12 mouse cellular contexts compared by ENCODE assay signal in the genomic region with DNA sequence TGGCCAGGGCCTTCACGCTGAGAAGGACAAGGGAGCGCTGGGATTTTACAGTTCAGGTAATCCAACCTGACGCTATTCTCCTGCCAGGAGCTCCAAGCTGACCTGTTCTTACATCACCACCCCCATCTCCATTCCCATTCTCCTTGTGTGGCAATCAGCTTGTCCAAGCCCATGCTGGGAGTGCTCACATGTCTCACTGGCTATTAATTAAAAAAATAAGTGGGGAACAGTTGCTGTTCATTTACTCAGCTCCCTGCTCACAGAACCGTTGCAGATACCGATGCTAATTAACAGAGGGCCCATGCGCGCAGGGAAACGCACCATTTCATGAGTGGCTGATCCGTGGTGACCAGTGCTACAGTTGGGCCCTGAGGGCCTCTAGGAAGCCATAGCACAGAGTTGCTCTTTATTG.
A peak's percentile ranks its signal among the peaks of the same experiment; 100 is the strongest.
DNase-seq lines count a peak whose midpoint lies in the region; ATAC-seq and TF ChIP-seq lines count a peak whose summit lies in the region.
"Had no signal": no experiment of that assay in that cellular context is flagged by ENCODE, and none has a peak within 500 bp of the region (broad histone marks: within the 10 kb centered on the region; RNA-seq: fewer than 3 reads in every experiment).

No protein-coding gene starts in this region.

- WGBS in midbrain, embryonic 13.5 days: 51% methylated on average over 9 of the region's 9 CpGs
- 77% methylated on average over 9 of the region's 9 CpGs for WGBS in midbrain, embryonic 11.5 days
- WGBS in kidney, postnatal 0 days: 35% methylated on average over 9 of the region's 9 CpGs

- no peaks in the 10 kb centered on the region for H3K9me3 ChIP-seq in midbrain, embryonic 13.5 days
- H3K9me3 ChIP-seq in midbrain, embryonic 11.5 days (ENCODE audit: control insufficient read depth, low read length): no peaks in the 10 kb centered on the region
- H3K9me3 ChIP-seq in kidney, postnatal 0 days (replicated peaks; ENCODE audit: low read length): no peaks in the 10 kb centered on the region
- H3K9me3 ChIP-seq: liver, embryonic 12.5 days had no signal

- H3K4me1 ChIP-seq in midbrain, embryonic 13.5 days (replicated peaks): peaks cover 21% of the 10 kb centered on the region
- peaks cover 3% of the 10 kb centered on the region; the same call in 1 of the 2 replicates for H3K4me1 ChIP-seq in midbrain, embryonic 11.5 days (ENCODE audit: control insufficient read depth, insufficient read depth, low read length)
- H3K4me1 ChIP-seq in kidney, postnatal 0 days (replicated peaks; ENCODE audit: insufficient read depth, low read length): peaks cover 3% of the 10 kb centered on the region; the same call in 1 of the 2 replicates
- H3K4me1 ChIP-seq: liver, embryonic 12.5 days had no signal

- 0 out of 2 replicates have a peak overlapping the region, but pooled peaks have one; percentile 10 for H3K9ac ChIP-seq in midbrain, embryonic 13.5 days (replicated peaks)
- no peak overlapping the region for H3K9ac ChIP-seq in midbrain, embryonic 11.5 days (ENCODE audit: low read length)
- no peak overlapping the region for H3K9ac ChIP-seq in kidney, postnatal 0 days (ENCODE audit: low read depth, low read length)
- H3K9ac ChIP-seq: liver, embryonic 12.5 days had no signal

- ATAC-seq in midbrain, embryonic 13.5 days: no peak; the same call in 1 of the 2 replicates
- ATAC-seq in midbrain, embryonic 11.5 days (ENCODE audit: low FRiP score): no peak
- peak; percentile 87 for ATAC-seq in kidney, postnatal 0 days (replicated peaks; ENCODE audit: low FRiP score, low read depth)
- ATAC-seq: liver, embryonic 12.5 days had no signal

- H3K36me3 ChIP-seq in midbrain, embryonic 13.5 days: peaks cover 27% of the 10 kb centered on the region
- no peaks in the 10 kb centered on the region for H3K36me3 ChIP-seq in midbrain, embryonic 11.5 days (ENCODE audit: control insufficient read depth, insufficient read depth, low read length)
- H3K36me3 ChIP-seq in kidney, postnatal 0 days (ENCODE audit: insufficient read depth, low read length): peaks cover 7% of the 10 kb centered on the region; the same call in 1 of the 2 replicates
- H3K36me3 ChIP-seq: liver, embryonic 12.5 days had no signal

- H3K4me2 ChIP-seq in midbrain, embryonic 13.5 days (replicated peaks): no peak overlapping the region
- H3K4me2 ChIP-seq in midbrain, embryonic 11.5 days: no peak overlapping the region
- H3K4me2 ChIP-seq in kidney, postnatal 0 days (ENCODE audit: low read length): no peak overlapping the region
- H3K4me2 ChIP-seq: liver, embryonic 12.5 days had no signal

- no peak for DNase-seq in midbrain, embryonic 11.5 days (ENCODE audit: low spot score, missing footprints)
- peak; percentile 52 for DNase-seq in fat pad, adult 2 months (ENCODE audit: extremely low read depth, low read depth, low spot score)
- peak; percentile 71 for DNase-seq in kidney, postnatal 0 days (ENCODE audit: low spot score)
- DNase-seq in retina, embryonic 14.5 days (ENCODE audit: low spot score): peak; percentile 8
- no peak for DNase-seq in lung, postnatal 14 days
- DNase-seq in frontal cortex, postnatal 14 days (ENCODE audit: low spot score in 2 of 2): no peak
- DNase-seq in spleen, adult 18-20 months: no peak
- DNase-seq: thymus, postnatal 14 days had no signal

- TF ChIP-seq CTCF in kidney, postnatal 0 days (IDR thresholded peaks at IDR 0.05; ENCODE audit: low read depth): no peak

- H3K27ac ChIP-seq in midbrain, embryonic 13.5 days: peak overlapping the region; percentile 32; the same call in 1 of the 2 replicates
- H3K27ac ChIP-seq in midbrain, embryonic 11.5 days (ENCODE audit: low read depth, low read length): no peak overlapping the region
- H3K27ac ChIP-seq in kidney, postnatal 0 days: peak overlapping the region; percentile 50
- H3K27ac ChIP-seq: layer of hippocampus, adult 2 months; liver, embryonic 12.5 days had no signal

- no peaks in the 10 kb centered on the region for H3K27me3 ChIP-seq in midbrain, embryonic 13.5 days
- H3K27me3 ChIP-seq in midbrain, embryonic 11.5 days (ENCODE audit: control insufficient read depth, insufficient read depth, low read length): no peaks in the 10 kb centered on the region
- no peaks in the 10 kb centered on the region for H3K27me3 ChIP-seq in kidney, postnatal 0 days (ENCODE audit: insufficient read depth, low read length)
- H3K27me3 ChIP-seq: CH12.LX; liver, embryonic 12.5 days had no signal

- H3K4me3 ChIP-seq in midbrain, embryonic 13.5 days (replicated peaks): no peak overlapping the region
- no peak overlapping the region for H3K4me3 ChIP-seq in midbrain, embryonic 11.5 days (ENCODE audit: low read depth, low read length)
- H3K4me3 ChIP-seq in kidney, postnatal 0 days (replicated peaks; ENCODE audit: low read depth, low read length): no peak overlapping the region
- H3K4me3 ChIP-seq: layer of hippocampus, adult 2 months; liver, embryonic 12.5 days had no signal

Comparison
In these comparisons a context has a peak if more than half of its experiments do, and no peak if none do; other contexts are left out.
1. DNase-seq: peak in fat pad, adult 2 months (single experiment), kidney, postnatal 0 days (single experiment) and retina, embryonic 14.5 days (single experiment); none in midbrain, embryonic 11.5 days (single experiment), lung, postnatal 14 days (single experiment), frontal cortex, postnatal 14 days (0 of 2) and spleen, adult 18-20 months (0 of 2).